Mouse (Mus musculus): ENCODE data around the gene Acyp2. TPM values are rescaled to one million over a fixed set of nuclear protein-coding genes. Genes with fewer than 3 reads are reported as not detected.

The Acyp2 gene
- total RNA-seq, 4 experiments from 2014 or later: 17.7 to 25.4 (median 22.8) TPM

DNA sequence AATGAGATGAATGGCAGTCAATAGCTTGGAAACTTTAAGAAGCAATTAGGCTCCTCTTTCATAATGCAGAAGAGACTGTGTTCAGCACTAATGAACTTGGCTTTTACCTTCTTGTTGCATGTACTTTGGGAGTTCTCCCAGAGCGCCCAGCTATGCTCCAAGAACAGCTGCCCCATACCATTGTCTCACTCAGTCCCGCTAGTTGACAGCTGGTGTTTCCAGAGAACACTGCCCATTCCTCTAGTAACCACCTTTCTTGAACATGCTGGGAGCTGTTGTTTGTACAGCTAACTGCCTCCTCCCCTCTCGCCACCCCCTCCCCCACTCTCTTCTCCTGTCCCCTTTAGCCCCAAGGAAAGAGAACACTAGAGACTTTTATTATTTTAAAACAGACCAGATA is 52.1 kb downstream of the Acyp2 start:
- DNase-seq (ENCODE audit: low spot score in 2 of 2): no peak

DNA sequence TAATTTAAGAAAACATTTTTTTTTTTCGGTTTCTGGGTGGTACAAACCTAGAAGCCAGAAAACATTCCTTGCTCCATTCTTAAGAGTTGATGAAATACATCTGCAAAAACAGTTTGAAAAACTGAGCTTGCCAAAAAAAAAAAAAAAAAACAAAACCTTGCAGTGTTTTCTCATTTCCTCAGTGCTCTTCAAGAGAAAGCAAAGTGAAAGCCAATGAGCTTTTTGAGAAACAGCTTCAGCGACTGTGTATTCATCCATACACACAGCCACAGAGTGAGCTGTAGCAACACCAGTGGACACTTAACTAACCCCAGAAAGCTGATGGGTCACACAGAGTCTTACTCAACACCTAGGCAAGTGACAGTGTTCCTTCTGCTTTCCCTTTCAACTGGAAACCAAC is 69.4 kb downstream of the Acyp2 start:
- DNase-seq (ENCODE audit: low spot score in 2 of 2): no peak

DNA sequence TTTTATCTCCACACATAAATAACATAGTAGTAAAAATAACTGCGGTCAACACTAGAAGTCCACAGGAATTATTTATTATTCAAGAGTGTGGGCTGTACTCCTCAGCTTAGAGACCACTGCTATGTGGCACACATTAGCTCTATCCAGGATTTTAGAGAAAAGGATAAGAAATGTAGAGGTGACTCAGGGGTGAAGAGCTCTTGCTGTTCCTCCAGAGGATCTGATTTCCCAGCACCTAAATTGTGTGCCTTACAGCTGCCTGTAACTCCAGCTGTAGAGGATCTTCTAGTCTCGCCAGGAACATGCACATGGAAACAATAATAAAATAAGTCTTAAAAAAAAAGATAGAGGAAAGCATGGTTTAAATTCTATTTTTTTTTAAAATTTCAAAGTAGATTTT is 70.5 kb downstream of the Acyp2 start:
- DNase-seq (ENCODE audit: low spot score in 2 of 2): no peak

DNA sequence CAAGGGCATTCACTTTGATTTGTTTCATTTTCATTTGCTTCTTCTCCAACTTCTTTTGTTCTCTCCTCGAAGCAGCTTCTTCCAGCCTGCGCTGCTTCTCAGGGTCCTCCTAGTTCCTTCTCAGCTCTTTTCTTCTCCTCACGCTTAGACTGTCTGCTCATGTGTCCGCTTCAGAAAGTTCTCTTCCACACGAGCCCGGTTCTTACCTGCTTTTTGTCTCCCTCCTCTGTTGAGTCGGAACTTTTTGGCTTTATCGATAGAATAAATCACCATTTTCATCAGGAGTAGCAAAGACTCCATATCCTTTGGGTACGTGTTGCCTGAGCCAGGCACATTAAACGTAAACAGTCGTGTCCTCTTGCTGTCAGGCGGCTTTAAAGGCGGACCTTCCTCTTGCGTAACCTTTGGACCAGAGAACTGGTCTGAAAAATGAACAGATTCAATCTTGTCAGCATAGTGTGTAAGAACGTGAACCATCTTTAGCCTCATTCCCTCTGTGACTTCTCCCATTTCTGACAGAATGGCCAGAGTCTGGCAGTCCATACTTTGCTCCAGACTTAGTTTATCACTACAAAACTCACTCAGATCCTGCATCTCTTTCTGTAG is 76.5 kb downstream of the Acyp2 start:
- DNase-seq (ENCODE audit: low spot score in 2 of 2): no peak

DNA sequence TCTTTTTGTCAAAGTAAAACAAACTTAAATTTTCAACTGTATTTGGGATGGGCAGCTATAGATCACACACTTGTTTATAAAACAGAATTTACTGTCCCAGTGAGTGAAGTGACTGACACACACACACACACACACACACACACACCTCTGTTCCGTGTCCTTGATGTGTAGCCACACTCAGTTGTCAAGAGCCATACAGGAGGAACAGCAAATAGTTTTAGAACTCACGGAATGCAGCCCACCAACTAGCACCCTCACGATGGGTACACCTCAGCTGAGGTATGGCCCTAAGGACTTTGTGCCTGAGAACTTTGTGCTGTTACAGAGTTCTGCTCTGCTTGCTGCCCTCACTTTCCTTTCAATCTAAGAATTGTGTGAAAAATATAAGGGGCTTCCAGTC is 78.8 kb downstream of the Acyp2 start:
- no peak for DNase-seq (ENCODE audit: low spot score in 2 of 2)

DNA sequence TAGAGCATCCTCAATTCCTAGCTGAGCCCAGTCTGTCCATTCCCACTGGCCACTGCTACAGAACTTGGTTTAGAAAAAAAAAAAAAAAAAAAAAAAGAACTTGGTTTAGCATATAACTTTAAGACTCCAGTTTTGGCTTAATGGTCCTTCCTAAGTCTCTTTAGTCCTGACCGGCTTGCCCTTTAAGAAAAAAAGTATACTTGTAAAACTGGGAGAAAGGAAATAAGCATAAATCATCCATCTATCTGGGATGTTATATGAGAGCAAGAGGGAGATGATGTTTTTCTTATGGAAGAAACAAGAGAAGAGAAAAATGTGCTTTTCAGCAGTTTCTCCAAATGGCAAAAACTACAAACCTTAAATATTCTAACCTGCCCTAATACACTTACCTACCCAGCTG is 89.2 kb downstream of the Acyp2 start:
- DNase-seq (ENCODE audit: low spot score in 2 of 2): no peak

DNA sequence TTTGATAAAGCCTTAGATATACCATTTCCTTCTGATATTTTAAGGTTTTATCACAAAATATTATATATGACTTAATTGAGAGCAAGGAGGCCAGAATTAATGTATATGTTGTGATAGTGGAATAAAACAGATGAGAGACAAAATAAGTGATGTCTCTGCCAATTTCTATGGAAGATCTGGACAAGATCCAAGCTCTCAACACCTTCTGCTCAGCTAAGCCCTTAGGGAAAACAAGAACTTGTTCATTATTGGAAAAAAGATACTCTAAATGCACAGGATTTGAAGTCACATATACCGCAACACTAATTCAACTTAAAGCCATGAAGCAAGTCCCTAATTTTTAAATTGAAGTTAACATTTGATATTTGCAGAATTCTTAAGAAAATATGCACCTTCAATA is 96.0 kb downstream of the Acyp2 start:
- DNase-seq (ENCODE audit: low spot score in 2 of 2): no peak

DNA sequence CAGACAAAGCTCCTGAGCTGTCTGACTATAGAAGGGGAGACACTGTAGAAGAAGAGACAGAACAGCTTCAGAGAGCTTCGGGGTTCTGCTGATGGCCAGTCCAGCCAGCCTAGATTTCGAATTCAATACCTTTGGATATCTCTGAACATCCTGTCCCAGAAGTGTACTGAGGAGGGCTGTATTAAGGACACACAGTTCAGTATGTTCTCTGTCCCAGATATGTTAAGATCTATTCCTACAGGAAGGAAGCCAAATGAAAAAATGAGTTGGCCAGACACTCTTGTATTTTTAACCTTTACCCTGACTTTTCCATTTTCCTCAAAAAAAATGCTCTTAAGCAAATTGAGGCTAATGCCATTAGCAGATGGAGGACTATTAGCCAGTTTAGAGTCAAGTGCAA is 132.3 kb downstream of the Acyp2 start:
- no peak for DNase-seq (ENCODE audit: low spot score in 2 of 2)

DNA sequence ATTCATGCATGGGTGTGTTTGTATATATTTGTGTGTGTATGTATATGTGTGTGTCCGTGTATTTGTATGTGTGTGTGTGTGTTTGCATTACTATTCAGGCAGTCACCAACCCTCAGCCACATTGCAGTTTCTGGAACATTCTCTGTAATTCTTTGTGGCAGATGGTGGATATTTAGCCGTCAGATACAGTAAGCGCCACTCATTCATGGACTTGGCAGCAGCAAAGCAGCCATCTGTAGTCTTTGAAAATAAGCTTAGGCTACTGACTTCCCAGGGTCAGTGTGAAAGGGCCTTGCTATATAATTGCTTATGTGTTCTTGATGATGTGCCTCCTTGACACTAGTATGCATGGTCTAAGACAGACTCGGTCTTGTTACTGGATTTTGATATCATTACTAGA is 141.2 kb downstream of the Acyp2 start:
- DNase-seq (ENCODE audit: low spot score in 2 of 2): no peak

DNA sequence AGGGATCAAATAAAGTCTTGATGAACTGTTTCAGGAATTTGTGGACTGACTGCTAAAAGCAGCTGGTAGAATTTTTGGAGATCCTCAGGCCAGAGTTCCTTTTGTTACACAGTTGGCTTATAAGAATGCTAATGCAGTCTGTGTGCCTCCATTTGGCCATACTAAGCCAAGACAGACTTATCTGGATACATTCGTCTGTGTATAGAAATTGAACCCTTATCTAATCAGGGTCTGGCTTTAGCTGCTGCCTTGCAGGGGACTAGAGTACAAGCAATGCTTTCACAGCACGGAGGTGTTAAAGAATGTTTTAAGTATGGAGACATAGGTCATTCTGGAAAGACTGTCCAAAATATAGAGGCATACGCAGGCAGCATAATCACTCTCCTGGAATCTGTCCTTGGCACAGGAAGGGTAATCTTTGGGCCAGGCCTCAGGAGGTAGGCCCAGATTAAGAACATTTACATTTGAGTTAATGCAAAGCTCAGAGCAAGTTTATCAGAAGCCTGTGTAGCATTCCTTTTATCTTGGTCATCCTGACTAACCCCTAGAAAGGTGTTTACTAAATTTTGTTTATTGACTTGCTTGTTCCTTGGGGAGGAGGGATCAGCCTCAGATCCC is 150.5 kb downstream of the Acyp2 start:
- no peak for DNase-seq (ENCODE audit: low spot score in 2 of 2)

DNA sequence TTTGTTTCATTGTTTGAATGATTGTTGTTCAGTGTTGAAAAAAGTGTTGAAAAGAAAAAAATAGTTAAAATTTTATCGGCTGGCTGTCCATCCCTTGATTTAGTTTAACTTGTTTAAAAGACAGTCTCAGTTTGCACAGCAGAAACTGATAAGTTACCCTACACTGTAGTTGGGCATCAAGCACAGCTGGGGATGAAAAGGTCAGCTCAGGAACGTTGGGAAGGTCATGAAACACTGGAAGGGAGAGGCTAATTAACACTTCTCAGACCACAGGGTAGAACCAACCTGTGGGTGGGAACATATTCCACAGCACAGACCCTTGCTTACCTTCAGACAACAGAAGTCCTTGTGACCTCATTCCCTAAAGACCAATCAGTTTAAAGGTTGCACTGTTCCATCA is 152.2 kb downstream of the Acyp2 start:
- no peak for DNase-seq (ENCODE audit: low spot score in 2 of 2)

DNA sequence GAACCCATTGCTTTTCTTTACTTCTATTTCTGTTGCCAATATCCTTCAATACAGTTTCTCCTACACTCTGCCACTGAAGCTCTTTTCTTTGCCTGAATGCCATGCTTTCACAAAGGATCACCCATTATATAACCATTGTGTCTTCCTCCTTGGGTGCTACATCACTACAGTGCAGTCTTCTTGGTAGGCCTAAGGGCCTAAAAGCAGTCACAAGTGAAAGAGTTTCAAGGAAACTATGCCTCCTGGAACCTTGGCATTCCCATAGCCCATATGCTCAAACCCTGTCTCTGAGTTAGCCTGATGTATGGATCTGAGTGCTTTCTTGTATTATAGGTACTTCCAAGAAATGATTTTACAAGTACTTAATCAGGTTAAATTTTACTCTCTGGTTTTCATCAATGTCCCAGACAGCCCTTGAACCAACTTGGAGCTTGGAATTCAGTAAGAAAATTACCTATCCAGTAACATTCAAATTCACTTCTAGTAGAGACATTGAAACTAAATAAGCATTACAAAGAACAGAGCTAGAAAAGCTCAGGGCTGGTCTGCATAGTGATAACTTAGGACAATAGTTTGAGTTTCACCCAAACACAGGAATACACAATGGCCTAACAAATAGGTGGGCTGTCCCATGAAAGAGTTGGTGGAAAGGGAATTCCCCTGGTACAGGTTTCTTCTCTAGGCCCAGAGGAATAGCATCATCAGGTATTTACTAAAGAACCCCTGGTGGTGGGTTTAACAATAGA is 157.7 kb downstream of the Acyp2 start:
- no peak for DNase-seq (ENCODE audit: low spot score in 2 of 2)

DNA sequence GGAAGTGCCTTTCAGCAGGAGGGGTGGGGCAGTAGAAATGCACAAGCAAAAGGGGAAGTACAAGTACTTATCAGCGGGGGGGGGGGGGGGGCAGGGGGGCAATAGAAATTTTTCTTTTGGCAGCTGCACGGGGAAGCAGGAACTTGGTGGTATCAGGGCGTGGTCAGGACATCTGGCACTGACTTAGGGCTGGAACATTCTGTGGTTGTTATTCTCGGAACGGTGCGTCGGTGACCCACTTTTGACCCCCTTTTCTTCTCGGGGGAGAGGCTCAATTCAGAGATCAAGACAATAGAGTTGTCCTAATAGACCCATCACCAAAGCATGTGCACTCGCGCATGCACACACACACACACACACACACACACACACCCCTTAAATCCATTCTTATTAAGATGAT is 161.2 kb downstream of the Acyp2 start:
- no peak for DNase-seq (ENCODE audit: low spot score in 2 of 2)

DNA sequence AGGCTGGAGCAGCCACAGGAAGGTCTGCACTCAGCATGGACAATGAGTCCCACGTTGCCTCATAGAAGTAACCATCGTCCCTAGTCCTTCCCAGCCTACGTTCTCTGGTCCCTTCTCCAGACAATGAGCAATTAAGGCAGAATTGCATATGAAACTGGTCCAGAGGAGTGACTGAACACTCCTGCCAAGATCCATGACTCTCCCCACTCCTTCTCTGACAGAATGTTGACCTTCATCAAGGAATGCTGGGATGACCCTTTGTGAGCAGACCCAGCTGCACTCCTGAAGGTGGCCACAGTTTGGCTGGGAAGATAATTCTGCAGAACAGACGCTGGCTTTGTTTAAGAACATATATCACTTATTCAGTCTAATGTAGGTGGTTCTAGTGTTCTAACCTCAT is 166.1 kb downstream of the Acyp2 start:
- no peak for DNase-seq (ENCODE audit: low spot score in 2 of 2)

DNA sequence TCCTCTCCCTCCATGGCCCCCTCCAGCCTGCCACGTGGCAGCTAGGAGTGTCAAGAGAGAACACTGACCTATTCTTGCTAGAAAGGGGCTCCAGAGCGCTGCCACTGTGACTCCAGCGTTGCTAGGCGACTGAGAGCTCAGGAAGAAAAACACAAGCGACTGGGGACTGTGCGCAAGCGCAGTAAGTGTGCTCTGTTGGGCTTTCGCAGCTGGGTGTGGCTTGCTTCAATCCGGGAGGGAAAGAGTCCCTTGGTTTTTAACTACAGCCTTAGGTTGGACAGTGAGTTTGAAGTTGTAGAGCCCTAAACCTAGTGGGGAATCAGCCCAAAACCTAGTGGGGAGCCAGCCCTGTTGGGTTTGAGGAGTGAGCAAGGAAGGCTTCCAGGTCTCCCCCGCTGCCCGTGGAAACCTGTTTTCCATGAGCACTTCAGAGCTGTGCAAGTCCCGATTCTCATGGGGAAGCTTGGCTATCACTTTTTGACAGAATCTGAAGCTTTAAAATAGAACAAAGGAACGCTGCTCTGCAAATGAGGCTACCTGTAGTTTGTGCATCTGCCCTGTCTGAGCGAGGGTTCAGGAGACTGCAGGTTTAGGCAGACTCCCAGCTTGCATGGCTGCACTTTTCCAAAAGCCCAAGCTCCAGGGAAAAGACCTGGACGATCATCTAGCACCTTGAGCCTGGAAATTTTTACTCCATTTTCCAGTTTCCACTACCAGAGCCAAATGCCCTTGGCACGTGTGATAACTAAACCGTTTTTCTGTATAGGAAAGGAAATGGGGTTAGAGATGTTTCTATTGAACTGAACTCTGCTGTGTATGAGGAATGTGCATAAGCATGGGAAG is 177.4 kb downstream of the Acyp2 start, which contains the start of gene 4930505A04Rik:
TSS of gene 4930505A04Rik (minus strand) at position 77 of the 843 bp plus-strand sequence.
- peak; percentile 74 to 93 for DNase-seq (ENCODE audit: low spot score in 2 of 2)

DNA sequence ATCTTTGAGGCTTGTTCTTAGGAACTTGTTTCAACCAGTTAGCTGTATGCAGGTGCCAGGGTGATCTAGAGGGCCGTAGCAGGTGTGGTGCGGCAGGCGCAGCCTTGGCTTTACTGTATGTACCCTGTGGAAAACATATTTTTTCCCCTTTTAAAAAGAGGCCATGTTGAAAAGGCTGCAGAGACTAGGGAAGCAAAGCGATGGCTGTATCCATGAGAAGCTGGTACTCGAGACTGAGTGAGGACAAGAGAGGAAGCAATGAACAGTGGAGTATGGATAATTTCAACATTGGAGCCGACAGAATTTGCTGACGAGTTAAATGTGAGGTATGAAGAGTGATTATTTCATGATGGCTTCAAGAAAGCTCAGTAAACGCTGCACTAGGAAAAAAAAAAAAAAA is 178.2 kb downstream of the Acyp2 start:
- DNase-seq (ENCODE audit: low spot score in 2 of 2): no peak

Other genes with a start within 250 kb of the Acyp2 start
- gene 4930505A04Rik, start 177.8 kb downstream of the Acyp2 start, total RNA-seq (2022): 1 to 10 TPM in 1 of 4 experiments, under 1 TPM in 2, not detected in 1; 0.38 to 1.4 (median 0.64) TPM
- gene Psme4, start 122.1 kb upstream of the Acyp2 start, total RNA-seq (2022): 10 to 100 TPM; 43.8 to 53.8 (median 47.3) TPM
- 10 to 100 TPM; 10.4 to 13.3 (median 12.4) TPM for gene Gpr75, start 235.8 kb upstream of the Acyp2 start, total RNA-seq (2022)
- gene Asb3, start 235.8 kb upstream of the Acyp2 start, total RNA-seq (2022): 10 to 100 TPM; 19.0 to 21.9 (median 19.8) TPM

Measured in left cerebral cortex, adult 8-10 months (tissue).